Mouse (Mus musculus) cerebellum, adult 2 months (tissue): Measurements from ENCODE around the gene Emp1.

Experiments used
- CTCF ChIP-seq: fragments of 200-500 bp; IDR thresholded peaks from 2 replicates; pipeline ENCODE4 v1.5.1; 2011; ENCODE audit warnings: low read depth, mild to moderate bottlenecking, control low read depth, low read length, moderate library complexity, borderline replicate concordance; ENCODE audit not compliant: insufficient read depth
- POLR2A ChIP-seq: fragments of 200-500 bp; IDR thresholded peaks from 2 replicates; pipeline ENCODE4 v1.6.1; 2011; ENCODE audit warnings: low read length, control low read depth, borderline replicate concordance; ENCODE audit not compliant: insufficient read depth

DNA sequence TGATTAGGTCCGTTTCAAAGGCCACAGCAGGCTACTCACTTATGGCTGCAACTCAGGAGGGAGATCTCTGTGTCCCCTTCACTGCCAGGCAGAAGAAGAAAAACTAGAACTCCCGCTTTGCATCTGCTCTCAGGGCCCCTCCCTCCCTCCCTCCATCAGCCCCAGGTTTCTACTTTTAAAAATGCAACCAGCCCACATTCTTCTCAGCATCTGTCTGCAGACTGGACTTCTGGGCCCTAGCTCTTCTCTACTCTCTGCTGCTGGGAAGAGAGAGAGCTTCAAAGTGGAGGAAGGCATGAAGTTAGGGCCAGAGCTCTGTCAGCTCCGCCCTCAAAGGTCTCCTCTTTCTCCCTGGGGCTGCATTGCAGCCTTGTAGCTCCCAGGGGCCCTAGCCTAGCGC is 2.0 kb upstream of the Emp1 start:
- TF ChIP-seq CTCF (no peak), POLR2A (no peak)
